Mouse (Mus musculus) megakaryocyte progenitor cell, adult 5-6 weeks (primary cell): ENCODE measurements around the gene Rpl22. TPM values are rescaled to one million over a fixed set of nuclear protein-coding genes. Genes with fewer than 3 reads are reported as not detected.
A peak's percentile ranks its signal among the peaks of the same experiment; 100 is the strongest.

Experiments used
- ATAC-seq: replicated peaks from 2 replicates; pipeline ENCODE4 v1.8.0; 2016; ENCODE audit warnings: mild to moderate bottlenecking, moderate TSS enrichment, inconsistent platforms; ENCODE audit not compliant: poor library complexity
- total RNA-seq, 2 experiments: library from RNA; stranded (forward) in 1 of 2; stranded (reverse) in 1 of 2; fragments of 157-497, 149-512 nt in 1 of 2; fragments of 200-1000 nt in 1 of 2; gene quantifications; 2 replicates each; pipeline versions ENCODE4 v1.2.3 to v1.2.4; 2015 to 2017

Rpl22 gene
- total RNA-seq, 2 experiments from 2014 or later = 1,636 to 3,570 TPM

DNA sequence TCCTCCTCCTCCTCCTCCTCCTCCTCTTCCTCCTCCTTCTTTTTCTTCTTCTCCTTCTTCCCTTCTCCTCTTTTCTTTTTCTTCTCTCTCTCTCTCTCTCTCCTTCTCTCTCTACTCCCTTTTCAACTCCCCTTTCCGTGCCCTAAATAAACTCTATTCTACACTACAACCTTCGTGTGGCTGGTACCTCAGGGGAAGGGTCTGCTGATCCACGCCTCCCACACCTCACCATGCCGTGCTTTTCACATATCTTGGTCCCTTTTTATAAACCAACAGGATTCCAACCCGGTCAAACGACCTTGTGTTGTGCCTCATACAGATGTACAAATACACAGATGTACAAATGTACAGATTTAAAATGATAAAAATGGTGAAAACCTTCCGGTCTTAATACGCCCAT lies 29.2 kb upstream of the Rpl22 start:
- no peak for ATAC-seq

DNA sequence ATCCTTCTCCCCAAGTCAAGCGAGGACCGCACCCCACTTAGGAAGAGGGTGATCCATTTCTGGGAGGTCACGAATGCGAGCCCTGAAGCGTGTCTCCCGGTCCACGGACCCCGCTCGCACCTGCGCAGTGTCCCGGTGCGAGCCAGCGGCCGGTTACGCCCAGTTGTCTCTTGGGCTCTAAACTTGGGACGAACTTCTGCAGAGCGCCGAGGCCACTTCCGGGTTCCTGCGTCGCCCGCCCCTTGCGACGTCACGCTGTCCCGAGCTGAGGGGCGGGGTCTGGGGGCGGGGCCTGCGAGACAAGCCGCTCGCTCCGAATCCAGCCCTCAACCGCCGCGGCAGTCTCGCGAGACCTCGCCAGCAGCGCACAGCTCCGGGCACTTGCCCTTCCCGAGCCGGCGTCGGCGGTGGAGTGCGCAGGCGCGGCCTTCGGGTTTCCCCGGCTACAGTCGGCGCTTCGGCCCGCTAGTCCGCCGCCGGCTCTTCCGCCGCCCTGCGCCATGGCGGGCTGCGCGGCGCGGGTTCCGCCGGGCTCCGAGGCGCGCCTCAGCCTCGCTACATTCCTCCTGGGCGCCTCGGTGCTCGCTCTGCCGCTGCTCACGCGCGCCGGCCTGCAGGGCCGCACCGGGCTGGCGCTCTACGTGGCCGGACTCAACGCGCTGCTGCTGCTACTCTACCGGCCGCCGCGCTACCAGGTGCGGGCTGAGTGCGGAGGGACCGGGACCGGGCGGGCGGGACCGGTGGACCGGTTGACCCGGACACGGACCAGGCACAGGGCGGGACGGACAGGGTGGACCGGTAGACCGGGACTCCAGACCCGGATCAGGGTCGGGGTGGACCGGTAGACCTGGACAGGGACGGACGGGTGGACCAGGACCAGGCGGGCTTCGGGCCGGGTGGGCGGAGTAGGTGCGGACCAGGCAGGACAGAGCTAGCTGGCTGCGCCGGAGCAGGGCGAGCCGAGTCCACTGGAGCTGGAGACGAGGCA lies 28.4 kb upstream of the Rpl22 start, which contains the start of gene Icmt:
Gene Icmt, plus strand, starts transcription at position 354 of the 988 bp plus-strand sequence.
- peak; percentile 79 for ATAC-seq

DNA sequence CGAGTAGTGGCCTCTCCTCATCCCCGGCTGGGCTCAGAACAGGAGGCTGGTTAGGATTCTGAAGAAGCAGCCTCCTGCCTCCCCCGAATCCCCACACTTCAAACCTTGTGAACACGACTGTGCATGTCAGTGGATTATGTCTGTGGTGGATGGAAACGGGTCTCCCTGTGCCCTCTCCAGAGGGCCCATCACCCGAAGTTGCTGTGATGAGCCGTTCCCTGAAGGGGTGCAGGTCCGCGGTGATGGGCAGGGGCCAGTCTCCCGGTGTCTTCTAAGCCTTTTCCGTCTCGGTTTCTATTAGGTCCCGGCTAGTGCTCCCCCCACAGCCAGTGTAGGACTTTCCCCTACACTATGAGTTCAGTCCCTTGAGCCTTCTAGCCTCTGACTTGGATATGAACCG lies 26.7 kb upstream of the Rpl22 start:
- no peak for ATAC-seq

DNA sequence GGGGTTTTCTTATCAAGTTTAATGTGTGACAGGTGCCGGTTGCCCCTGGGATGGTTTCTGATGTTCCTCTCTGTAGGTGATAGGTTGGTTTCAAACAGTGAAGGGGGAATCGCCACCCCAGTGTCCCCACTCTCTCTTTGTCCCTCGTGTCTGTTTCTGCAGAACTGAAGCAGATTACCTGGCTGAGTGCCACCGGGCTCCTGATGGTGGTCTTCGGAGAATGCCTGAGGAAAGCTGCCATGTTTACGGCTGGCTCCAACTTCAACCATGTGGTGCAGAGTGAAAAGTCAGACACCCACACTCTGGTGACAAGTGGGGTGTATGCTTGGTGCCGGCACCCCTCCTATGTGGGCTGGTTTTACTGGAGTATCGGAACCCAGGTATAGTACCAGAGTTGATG lies 25.2 kb upstream of the Rpl22 start:
- no peak for ATAC-seq

DNA sequence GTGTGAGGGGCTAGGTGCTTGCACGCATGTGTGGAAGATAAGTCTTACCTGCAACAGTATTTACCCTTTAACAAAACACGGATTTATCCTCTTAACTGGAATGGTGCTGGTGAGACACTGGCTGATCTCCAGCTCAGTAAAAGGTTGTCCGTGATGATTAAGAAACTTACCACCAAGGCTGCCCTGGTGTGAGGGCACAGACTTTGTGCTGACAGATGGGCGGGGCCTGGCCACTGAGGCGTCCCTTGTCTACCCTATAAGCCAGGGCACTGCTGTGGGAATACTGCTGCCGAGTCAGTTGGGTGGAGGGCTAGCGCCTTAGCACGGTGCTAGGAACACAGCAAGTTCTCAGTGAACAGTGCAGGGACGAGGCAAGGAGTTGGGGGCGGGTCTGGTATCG lies 23.5 kb upstream of the Rpl22 start:
- no peak for ATAC-seq

DNA sequence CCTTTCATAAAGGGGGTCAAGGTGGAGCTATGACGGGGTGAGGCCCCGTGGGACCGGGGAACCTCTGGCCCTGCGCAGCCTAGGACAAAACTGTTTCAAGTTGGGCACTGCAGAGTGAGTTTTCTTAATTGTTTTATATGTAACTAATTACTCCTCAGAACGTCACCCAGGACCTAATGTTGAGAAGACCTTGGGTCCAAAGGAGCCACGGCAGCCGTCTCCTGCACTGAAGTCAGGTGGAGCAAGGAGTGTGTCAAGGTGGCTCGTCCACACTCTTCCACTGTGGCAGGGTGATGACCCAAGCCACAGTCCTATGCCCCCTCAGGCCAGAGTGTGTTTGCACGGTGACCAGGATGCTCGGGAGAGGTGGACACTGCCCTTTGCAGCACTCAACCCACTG lies 22.4 kb upstream of the Rpl22 start:
- no peak for ATAC-seq

DNA sequence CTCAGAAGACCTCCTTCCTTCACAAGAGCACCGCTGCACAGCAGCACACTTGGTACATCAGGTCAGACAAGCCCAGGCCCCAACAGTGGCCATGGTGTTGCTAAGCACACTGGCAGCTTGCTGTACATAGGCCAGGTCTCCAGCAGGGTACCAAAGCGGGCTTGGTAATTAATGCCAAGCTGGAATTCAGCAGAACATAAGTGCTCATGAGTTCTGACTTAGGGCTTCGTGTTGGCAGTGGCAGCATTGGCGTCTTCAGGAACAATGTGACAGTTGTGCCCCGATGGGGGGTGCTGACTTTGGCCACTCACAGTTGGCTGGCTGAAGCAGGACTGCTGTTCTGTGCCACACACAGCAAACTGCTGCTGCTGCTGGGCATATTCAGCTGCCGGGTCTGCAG lies 20.9 kb upstream of the Rpl22 start:
- ATAC-seq = no peak

DNA sequence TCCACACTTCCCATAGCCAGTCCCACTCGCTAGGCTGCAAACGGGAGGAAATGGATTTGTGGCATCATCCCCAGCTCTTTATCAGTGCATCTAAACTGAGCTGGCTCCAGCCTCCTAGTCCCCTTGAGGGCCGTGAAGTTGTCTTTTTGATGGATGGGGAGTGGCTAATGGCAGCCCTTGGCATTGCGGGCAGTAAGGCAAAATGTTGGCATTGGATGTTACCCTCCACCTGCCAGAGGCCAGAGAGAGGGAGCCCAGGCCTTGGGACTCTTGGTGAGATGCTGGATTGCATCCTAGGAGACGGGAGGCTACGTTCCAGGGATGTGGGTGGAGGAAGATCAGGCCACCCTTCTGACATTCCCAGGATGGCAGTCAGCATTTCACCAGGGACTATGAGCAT lies 19.6 kb upstream of the Rpl22 start:
- no peak for ATAC-seq

DNA sequence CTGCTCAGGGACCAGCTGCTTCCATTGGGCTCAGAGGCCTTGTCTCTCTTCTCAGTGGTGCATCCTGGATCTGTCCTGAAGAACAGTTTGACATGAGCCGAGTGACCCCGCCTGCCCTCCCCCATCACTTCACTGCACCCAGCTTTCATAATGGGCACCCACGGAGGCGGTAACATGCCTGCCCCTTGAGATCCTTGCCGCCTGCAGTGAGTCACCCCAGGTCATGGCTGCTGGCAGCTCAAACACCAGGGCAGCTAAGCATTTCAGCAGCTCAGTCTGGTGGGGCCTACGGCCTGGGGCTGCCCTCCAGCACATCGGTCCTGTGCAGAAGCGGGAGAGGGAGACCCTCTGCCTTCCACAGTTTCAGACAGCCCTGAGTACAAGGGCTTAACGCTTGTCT lies 18.0 kb upstream of the Rpl22 start:
- no peak for ATAC-seq

DNA sequence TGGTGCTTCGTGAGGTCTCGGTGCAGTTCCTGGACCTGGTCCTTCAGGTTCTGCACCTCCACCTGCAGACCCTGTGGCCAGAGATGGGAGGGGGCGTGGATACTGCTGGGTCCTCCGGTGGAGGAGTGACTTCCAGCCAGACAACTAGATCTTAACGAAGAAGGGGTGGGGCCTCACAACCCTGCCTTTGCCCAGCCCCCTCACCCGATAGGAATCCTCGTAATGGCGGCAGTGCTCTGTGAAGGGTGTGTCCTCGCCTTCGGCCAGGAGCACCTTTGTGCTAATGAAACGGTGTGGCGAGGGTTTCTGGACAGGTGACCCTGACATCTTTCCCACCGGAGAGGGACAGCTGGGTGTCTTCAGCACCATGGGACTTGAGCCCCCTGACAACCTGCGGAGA lies 13.4 kb upstream of the Rpl22 start:
- no peak for ATAC-seq

DNA sequence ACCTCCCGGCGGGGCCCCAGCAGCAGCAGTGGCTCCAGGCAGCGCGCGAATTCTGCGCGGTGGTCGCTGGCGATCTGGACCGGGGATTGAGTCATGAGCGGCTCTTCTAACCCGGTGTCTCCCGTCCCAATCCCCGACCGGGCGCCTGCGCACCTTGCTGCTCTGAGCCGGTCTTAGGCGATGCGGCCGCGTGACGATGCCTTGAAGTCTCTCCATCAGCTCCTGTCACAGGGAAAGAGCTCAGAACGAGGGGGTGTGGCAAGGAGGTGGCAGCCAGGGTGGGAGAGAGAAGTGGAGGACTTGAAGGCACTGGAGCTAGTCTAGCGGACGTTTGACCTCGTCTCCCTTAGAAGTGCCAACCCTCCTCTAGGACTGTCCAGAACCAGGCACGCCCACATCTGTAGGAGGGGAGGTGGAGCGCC lies 12.3 kb upstream of the Rpl22 start:
- ATAC-seq = peak; percentile 32

DNA sequence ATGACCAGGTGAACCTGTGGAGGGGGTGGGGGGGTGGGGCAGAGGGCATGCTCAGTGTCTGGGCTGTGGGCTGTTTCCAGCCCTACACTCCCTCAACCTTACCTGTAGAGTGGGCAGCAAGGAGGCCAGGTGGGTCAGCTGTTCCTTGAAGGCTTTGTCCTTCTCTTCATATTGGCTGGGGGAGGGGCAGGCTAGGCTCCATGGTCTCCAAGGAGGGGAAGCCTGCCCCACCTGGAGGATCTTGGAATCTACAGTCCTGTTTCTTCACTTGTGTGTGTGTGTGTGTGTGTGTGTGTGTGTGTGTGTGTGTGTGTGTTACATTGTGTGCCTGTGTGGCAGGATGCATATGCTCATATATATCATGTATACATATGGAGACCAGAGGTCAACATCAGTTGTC lies 11.6 kb upstream of the Rpl22 start:
- no peak for ATAC-seq

DNA sequence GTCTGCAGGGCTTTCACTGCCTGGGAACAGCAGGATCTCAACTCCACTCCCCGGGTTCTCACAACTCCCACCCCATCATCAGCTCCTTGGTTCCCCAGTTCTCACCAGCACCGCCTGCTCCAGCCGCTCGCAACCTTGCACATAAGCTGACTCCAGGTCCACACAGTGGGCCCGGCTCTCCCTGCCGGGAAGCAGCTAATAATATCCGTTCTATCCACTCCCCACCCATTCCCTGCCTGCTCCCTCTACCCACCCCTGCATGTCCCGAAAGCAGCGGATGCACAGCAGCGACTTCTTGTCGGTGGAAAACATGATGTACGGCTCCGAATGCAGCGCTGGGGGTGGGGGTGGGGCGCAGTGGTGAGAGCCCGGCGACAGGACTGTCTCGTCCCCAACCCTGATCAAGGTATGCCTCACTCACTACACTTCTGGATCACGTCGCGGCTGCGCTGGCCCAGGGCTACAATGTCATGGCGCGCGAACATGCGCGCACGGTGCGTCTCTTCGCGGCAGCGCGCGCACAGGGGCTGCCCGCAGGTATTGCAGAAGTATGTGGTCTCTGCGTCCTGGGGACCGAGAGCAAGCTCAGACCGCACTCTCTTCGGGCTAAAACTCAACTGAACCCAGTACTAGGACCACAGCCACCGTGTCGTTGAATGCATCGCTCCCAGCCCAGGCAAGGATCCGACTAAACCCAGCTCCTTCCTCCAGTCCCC lies 9.9 kb upstream of the Rpl22 start:
- peak; percentile 34 for ATAC-seq

DNA sequence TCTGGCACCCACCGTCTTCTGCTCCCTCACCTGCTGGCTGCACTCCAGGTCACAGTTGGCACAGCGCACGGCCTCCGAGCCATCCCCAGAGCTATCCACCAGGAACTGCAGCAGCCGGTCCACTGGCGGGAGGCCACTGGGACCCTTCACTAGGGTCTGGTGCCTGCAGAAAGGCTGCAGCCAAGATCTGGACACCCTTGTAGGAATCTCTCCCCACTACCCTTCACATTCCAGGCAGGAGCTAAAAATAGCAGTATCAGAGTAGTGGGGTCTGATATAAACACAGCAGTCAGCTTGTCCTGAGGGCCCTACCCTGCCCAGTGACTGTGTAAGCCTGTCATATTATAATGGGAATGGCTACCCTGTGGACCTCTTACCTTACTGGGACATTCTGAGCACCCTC lies 7.9 kb upstream of the Rpl22 start:
- no peak for ATAC-seq

DNA sequence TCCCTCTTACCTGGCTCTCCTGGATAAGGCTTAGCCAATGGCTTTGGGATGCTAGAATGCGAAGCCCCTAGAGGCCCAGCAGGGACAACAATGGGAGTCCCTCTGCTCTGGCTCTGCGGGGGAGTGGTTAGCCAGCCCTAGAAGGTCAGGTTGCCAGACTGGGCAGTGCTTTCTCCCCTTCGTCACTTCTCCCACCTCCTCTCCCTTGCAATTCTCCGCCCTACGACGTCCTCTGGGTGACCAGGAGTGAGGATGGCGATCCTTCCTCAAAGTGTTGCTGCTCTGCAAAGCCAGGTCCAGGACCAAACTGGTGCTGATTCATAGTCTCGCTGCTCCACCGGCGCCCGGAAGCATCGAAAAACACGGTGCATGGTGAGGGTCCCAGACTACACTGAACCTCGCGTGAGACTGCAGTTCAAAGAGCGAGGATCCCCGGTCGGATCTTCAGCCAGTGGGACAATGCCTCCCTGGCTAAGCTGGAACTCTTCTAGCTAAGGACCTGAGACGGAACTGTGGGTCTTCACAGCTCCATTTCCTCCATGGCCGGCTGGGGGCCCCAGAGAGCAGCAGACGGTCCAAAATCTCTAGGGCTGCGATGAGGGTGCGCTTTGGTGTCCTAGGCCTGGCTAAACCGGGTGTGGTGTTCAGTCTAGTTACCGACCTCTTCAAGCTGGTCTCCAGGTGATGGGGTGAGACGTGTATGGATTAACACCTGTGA lies 6.9 kb upstream of the Rpl22 start, which contains the start of gene Rnf207:
Gene Rnf207, minus strand, starts transcription at position 477 of the 718 bp plus-strand sequence.
- peak; percentile 88 for ATAC-seq

DNA sequence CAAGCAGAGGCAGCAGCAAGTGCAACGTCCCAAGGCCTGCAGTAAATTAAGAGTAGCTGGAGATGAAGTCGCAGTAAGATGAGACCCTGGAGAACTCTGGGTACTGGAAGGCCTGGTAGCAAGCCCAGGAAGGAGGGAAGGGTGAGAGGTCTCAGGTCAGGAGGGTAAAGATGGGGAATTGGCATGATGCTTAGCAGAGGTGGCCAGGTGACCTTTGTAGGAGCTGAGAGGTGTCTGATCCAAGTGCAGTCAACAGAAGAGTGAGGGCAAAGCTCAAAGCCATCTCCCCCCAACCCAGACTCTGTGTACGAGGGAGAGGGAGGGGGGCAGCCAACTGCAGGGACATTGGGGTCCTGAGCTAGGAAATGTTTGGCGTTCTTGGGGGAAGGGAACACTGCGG lies 4.1 kb upstream of the Rpl22 start:
- no peak for ATAC-seq

DNA sequence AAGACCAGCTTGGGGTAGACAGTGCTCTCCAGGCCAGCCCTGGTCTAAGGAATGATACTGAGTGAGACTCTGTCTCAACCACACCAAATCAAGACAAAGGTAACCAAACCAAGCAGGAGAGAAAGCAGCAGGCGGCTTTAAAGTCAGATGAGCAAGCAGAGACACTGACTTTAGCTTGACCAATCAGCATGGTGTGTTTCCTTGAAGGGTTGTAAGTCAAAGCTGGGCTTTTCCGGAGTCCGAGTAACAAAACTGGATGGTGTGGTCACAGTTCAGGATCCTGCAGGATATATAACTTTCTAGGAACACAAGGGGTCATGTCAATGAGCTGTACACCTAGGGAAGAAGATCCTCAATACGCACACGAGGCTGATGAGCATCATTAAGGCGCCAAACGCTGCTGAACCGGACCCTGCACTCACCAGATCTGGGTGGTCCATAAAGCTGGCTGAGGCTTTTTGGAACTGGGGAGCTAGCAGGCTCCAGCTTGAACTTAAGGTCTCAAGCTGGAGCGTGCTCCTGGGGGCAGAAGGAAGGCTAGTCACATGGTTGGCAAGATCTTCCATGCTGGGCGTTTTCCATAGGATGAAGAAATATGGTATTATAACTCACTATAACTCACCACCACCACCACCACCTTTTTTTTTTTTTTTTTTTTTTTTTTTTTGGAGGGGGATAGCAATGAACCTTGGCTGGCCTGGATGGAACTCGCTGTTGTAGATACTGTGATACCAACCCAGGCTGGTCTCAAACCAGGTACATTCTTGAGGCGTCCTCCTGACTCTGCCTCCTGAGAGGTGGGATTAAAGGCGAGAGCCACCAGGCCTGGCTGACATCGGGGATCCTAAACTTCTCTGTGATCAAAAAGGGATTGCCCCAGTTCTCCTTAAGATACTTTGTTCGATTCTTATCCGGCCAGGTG lies 640 bp upstream of the Rpl22 start:
- peak; percentile 9; the same call in 1 of the 2 replicates for ATAC-seq

DNA sequence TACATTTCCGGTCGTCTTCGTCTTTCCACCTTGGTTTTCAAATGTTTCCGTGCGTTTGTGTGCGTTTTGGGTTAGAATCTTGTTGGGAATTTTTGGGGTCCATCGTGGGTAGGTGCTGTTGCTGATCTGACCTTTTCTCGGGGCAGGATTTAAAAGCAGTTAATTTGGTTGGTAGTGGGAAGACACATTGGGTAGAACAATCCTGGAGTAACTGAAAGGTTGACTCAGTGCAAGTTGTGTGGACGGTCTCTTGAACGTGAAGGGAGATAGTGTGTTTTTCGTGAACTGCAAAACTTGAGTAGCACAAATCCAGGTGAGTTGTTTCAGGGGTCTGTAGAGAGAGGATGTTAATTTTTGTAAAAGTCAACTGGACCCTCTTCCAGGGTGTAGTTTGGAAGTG lies 1.0 kb downstream of the Rpl22 start:
- no peak for ATAC-seq

DNA sequence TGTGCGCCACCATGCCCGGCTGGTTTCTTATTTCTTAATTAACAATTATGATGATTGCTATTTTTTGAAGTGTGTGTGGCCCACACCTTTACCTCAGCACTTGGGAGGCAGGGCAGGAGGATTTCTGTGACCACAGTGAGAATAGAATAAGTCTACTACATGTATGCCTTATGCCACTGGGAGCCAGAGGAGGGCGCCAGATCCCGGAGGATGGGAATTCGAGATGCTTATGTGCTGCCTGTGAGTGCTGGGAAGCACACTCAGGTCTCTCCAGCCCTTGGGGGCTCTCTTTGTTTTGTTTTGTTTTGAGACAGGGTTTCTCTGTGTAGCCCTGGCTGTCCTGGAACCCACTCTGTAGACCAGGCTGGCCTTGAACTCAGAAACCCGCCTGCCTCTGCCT lies 3.1 kb downstream of the Rpl22 start:
- peak; percentile 23 for ATAC-seq

DNA sequence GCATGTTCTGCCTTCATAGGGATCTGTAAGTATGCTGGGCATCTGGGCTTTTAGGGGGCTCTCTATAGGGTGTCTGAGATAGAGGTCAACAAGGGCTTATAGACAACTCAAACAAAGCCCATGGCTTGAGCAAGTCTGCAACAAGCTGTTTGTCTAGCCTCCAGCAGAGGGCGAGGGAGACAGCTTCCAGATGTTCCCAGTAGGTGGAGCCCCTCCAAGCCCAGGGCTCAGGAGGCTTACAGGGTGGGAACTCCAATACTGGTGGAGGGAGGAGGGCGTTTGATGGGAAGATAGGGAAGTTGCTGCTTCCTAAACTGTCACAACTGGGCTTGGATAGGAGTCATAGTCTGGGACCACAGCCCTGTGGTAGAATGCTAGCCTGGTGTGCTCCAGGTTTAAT lies 7.4 kb downstream of the Rpl22 start:
- peak; percentile 84 for ATAC-seq
